Mouse (Mus musculus): ENCODE data around the gene Slc25a25.

Gene Slc25a25

DNA sequence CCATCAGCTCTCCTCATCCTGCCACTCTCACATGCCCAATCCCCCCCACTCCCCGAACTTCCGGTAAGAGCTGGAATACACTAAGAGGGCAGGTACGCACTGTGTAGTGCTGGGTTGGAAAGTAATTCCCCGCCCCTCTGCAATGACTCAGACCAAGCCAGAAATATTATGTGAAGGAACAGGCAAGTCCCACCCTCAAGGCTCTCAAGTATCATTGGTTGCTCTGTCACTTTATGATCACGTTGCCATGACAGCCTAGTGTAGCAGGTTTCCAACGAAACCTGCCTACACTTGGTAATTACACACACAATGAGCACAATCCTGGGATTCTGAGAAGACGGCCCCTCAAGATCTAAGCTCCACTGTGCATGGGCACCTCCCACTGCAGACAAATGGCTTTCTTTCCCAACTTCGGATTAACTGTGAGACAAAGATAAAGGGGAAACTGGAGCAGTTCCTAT, 23.0 kb downstream of the Slc25a25 start:
- no peak for DNase-seq (ENCODE audit: low spot score)

DNA sequence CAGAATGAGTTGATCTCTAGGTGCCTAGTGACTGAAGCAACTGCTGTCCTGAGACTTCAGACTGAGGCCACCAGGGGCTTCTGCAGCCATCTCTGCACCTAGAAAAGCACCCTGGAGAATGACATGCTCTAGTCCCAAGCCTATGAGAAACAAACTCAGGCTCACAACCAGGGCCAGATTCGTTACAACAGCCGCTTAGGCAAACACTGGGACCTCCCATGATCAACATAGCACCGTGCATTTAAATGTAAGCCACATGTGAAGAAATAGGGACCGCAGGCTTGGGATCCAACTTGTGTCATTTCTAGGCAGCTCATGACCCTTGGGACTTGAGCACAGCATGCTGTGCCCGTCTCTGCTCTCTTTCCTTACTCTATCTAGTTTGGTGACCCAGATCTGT, 23.5 kb downstream of the Slc25a25 start:
- DNase-seq (ENCODE audit: low spot score) = no peak

DNA sequence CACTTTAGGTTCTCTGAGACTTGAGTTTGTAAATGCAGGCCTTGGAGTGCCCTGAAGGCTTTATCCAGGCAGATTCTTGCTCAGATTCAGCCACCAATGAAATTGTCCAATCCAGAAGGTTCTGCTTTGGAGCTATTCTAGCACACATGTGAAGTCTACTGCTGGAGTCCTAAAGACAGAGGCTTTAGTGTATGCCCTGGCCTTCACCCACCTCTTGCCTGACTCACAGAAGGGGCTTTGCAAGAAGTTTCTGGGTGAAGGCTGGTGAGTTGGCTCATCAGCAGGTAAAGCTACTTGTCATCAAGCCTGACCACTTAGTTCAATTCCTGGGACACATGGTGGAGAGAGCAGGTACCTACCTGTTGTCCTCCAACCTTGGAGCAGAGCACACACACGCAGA, 25.1 kb downstream of the Slc25a25 start:
- no peak for DNase-seq (ENCODE audit: low spot score)

DNA sequence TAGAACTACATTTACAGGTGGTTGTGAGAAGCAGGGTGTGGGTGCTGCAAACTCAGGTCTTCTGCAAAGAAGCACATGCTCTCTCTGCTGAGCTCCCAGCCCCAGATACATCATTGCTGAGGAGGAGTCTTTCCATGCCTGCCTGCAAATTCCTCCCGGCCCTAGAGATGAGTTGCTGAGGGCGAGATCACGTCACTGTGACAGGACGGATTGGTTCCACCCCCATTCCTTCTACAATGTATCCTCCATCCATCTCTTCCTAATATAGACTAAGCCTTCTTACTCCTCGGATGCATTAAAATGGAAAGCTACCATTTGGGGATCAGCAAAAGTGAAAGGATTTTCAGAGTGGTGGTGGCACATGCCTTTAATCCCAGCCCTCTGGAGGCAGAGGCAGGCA, 25.7 kb downstream of the Slc25a25 start:
- DNase-seq (ENCODE audit: low spot score) = no peak

DNA sequence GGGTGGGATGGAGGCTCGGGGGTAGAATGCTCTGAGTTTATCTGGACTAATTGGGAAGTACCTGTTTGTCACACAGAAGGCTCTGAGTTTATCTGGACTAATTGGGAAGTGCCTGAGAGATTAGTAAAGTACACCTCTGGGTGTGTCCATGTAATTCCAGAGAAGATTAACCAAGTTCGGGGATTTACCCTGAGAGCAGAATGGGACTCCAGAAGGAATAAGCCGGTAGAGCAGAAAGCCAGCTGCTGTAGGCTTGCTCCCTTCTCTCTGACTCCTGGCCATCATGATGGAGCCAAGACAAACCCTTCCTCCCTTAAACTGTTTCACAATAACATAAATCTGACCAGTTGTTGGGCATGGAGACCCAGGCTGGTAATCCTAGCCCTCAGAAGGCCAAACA, 26.4 kb downstream of the Slc25a25 start:
- DNase-seq (ENCODE audit: low spot score) = no peak

DNA sequence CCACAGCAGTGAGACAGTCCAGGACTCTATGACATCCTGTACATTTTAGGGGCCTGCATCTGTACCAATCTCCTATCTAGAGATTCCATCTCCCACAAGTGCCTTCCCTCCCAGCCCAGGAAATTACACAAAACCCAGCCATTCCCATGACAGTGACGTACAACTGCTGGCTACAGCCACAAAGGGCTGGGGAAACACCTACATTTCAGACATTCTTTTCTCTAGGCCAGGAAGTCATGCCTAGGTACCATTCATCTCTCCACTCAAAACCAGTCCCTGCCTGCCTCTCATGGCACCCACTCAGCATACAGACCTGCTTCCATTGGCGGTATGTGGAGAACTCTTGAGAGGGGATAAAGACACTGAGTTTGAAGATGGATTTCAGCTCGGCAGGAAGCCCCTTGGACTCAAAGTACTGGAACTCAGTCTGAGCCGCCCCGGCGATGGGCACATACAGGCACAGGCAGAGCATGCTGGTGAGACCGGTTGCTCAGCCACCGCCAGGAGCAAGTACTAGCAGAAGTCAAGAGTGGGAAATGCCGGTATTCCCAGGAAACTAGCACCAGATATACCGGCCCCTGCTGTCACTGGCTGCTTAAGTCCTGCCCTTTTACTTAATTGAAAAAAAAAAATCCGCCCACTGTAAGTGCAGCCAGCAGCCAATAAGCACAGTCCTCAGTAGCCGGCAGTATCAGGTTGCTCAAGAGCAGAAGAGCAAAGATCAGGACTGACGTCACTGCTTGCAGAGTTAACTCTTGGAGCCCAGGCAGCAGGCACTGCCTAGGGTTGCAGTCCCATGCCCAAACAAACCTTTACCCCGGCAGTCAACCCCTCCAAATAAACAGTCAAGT, 27.5 kb downstream of the Slc25a25 start:
- DNase-seq (ENCODE audit: low spot score) = peak; percentile 79

DNA sequence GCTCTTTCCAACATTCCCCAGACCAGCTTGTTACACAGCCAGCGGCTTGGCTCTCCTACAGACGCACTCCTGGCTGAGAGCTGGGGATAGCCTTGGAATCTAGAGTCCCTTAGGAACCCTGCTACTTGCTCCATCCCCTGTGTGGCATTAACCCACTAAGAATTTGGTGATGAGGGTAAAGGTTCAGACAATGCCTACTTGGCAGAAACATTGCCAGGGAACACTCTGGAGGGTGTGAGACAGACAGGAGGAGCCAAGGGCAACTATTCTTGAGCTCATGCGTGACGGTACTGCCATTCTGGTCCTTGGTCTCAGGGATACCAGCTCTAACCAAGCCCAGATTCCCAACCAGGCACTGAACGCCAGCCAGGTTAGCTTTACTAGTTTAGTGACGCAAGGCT, 29.4 kb downstream of the Slc25a25 start:
- no peak for DNase-seq (ENCODE audit: low spot score)

DNA sequence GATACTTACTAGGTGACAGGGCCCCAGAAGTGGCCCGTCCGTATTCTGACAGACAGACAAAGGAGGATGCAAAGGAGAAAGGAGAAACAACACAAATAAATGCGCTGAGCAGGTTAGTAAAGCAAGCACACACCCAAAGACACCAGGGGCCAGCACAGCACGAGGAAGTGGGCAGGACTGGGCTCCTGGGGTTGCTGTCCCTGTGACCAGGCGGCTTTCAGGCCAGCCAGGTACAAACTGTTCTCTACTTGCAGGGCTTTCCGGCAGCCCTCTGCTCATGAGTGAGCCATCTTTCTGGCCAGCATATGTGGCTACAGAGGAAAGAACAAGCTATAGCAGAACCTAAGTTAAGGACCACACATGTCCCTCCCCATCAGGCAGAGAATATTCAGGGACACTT, 30.6 kb downstream of the Slc25a25 start:
- DNase-seq (ENCODE audit: low spot score) = no peak

DNA sequence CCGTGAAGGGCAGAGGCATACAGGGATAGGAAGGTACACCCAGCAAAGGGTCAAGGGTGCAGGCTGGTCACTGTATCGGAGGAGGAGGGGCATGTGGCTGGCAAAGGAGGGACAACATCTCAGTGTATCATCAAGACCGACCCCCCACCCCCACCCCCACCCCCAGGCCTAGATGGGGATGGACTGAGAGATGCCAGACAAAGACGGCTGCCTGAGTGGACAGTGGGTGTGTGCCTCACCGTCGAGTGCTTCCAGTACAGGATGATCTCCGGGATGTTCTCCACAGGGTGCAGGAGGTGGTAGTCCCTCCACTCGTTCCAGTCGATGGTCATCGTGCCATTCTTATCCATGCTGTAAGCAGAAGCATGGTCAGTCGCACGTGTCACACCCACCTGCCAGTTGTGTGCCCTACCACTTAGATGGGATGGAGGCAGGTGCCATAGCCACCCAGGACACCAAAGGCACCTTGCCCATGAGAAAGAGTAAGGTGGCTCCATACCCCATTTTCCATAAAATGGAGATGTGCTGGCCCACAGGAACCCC, 31.1 kb downstream of the Slc25a25 start:
- DNase-seq (ENCODE audit: low spot score) = no peak

DNA sequence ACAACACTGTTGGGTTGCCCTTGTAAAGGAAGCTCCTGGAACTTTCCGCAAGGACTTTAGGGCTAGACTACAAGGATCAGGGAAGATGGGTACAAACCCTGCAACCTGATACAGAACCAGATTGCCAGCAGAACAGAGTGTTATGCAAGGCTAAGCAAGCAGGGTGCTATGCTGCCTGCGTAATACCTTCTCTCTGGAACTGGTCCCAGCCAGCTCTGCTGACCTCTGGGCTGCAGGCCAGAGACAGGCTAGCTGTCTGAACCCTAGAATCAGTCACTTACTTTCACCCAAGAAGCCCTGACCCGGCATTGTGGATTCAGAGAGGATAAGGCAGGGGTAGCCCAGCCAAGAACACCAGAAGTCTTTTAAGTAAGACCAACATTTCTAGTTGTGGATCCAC, 31.9 kb downstream of the Slc25a25 start:
- no peak for DNase-seq (ENCODE audit: low spot score)

DNA sequence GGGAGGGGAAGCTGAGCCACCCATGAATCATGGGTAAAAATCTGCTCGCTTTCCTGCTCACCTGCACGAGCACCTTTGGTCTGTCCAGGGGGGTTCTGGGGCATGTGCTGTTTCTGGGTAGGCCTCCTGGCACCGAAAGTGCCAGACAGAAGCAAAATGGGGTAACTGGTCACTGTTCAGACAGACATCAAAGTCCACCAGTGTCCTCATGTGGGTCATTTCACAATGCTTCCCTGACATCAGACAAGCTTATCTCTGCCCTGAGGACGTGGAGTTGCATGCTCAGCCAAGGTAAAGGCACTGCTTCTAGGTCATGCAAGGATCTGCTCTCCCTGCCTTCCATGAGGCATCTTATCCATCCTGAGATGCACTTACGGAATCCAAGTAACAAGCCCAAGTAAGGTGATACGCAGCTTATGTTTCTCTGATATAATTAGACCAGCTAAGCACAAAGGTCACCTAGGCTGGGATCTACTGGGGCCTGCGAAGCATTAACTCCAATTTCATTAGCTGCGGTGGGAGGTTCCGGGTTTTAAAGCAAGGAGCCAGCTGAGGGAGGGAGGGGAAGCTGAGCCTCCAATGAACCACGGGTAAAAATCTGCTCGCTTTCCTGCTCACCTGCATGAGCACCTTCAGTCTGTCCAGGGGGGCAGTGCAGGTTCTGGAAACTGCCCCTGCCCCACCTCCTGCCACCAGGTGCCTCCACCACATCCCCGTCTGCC, 32.7 kb downstream of the Slc25a25 start:
- no peak for DNase-seq (ENCODE audit: low spot score)

DNA sequence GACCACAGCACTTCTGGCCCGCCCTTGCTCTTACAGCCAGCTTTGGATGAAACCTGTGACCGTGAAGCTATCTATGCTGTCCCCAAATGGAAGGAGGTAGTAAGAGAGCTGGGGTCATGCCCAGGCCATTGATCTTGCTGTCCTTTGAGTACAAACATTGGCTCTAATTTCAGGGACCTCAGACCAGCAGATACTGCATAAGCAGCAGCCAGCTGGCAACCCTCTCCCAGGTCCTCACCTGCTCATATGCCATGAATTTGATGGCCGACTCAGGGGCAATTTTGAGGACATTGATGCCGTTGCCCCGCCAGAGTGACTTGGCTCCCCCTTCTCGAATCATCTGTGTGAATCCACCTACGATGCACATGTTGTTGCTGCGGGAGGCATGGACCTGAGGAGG, 33.8 kb downstream of the Slc25a25 start:
- no peak for DNase-seq (ENCODE audit: low spot score)

DNA sequence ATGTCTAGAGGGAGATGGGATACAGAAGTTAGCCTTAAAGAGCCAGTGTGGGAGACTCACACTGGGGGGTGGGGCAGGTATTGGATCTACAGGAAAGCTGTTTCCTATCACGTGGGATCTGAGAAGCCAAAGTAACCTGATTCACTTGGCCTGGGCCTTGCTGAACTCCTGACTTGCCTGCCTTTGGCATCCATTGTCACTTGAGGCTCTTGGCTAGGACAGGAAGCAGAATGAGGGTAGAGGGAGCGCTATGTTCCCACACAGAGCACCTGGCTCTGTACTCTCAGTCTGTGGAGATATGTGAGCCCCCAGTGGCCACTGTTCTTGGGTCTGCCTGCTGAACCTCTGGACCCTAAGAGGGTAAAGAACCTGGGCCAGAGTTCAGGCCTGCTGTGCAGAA, 34.7 kb downstream of the Slc25a25 start:
- DNase-seq (ENCODE audit: low spot score) = no peak

DNA sequence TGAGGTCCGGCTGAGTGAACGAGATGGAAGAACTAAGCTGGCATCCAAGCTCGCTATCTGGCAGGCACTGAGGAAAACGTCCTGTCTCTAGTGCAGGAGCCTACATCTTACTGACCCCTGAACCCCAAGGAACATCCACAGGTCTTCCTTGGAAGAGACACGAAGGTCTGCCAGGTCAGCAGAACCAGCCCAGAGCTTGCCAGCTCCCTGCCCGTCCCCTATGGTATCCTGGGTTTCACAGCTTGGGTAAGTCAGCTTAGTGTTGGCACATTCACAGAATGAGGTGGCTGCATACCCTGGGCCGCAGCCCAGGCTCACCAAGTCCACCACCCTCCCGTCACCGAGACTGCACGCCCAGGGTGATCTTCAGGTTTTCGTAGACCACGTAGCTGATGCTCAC, 35.4 kb downstream of the Slc25a25 start:
- no peak for DNase-seq (ENCODE audit: low spot score)

DNA sequence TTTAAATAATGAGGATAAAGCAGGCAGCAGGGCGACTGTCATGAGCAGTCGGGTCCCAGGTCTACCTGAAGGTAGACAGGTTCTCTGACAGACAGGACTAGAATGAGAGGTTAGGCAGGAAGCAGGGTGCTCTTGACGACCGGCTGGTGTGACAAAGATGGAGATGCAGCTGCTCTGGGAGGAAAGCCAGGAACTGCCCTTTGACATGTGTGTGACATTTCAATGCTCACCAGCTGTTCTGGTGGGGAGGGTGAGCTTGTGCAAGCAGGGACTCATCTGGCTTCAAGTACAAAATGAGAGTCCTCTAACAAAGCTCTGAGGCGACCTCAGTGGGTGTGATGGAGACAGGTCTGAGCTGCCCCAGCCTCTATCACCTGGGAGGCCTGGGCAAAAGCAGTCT, 37.3 kb downstream of the Slc25a25 start:
- DNase-seq (ENCODE audit: low spot score) = no peak

DNA sequence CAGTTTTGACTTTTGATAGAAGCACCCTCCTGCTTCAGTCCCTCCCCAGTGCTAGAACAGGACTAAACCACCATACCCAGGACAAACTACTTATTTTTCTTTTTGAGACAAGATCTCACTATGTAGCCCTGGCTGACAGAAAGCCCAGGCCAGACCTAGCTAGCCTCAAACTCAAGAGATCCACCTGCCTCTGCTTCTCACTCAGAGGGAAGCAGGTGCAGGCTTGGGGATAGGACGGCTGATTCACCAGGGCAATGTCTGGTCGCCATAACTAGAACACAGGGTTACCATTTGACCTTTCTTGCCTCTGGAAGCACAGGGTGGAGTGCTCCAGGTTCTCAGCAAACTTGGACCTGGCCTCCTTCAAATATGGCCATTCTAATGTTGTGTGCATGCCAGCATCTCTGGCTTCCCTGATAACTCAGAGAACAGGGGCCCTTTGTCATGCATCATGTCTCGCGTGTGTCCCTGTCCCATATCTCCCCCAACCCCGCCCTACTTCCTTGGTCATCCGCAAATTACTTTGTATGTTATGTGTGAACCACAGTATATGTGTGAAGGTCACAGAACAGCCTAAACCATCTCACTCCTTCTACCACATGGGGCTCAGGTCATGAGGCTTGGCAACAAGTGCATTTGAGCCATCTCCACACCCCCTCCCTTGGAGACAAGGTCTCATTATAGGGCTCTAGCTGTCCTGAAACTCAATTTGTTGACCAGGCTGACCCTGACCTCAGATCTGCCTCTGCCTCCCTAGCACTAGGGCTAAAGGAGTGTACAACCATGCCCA, 38.3 kb downstream of the Slc25a25 start:
- DNase-seq (ENCODE audit: low spot score) = no peak

DNA sequence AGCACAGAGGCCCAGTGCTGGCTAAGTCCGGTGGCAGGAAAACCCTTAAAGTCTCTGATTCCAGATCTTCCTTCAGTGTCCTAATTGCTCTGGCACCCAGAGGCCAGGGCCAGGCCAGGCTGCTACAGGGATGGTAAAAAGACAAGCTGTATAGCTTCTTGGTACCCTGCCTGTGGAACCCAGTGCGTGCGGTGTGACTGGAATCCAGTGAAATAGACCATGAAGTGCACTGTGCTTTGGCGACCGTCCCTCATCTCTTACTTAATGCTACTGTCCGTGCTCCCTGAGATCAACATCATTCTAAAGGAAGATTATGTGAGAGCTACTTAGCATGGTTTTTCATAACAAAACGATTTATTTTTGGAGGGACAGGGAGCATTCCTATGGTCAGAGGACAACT, 39.8 kb downstream of the Slc25a25 start:
- no peak for DNase-seq (ENCODE audit: low spot score)

DNA sequence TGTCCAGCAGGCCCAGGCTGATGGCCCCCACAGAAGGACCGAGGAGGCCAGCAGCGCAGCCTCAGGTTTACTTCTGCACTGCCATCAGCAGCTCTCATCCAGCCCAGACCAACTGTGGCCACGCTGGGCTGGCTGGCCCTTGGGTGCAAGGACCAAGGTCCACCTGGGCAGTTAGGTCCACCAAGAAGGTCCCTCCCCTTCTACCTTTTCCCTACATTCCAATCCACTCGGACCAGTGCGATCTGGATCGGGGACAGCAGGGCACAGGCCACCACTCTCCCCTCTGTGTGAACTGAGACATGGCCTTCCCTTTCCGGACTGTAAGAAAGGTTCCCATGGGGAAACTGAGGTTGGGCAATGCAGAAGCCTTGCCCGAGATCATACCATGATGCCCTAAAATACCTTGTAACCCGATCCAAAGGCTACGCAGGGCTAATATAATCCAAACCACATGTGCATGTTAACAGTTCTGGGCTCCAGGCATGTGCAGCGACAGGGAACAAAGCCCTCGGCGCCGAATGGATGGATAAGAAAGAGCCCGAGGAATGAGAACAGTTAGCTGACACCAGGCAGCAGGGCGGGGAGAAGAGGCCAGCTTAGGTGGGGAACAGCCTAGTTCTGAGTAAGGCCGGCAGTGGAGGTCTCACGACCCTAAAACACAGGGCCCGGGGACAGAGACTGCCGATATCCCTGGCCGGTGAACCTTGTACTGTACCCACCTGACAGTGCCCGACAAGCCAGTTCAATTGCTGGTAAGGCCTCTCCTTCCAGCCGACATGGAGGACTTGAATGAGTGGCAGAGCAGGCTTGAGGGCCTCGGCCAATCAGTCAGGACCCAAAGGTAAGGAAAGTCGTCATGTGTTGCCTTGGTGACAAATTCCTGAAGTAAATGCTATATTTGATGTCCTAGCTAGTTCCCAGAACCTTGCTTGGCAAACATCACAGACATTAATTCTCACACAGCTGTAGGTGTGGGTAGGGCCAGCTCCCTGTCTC, 42.5 kb downstream of the Slc25a25 start:
- no peak for DNase-seq (ENCODE audit: low spot score)

DNA sequence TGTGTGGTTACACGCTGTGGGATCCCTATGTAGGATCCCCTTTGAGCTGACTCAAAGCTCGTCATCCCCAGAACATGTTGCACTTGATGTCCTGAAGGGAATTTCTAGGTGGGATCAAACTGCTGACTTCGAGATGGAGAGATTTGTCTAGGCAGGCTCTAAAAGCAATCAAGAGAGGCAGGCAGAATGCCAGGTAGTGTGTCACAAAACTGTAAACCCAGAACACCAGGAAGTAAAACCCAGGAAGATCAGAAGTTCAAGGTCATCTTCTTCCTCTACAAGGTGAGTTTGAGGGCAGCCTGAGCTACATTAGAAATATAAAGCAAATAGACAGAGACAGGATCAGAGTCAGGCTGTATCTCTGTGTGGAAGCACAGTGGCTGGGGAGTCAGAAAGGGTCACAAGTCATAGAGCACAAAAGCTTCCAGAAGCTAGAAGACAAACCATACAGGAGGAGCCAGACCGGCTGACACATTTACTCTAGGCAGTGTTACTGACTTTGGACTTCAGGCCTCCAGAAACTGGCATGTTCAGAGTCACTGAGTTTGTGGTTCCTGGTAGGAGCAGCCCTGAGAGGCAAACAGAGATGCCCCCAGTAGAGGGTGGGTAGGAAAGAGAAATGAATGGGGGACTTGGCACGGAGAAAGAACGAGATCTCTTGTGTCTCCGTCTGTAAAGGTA, 44.0 kb downstream of the Slc25a25 start:
- no peak for DNase-seq (ENCODE audit: low spot score)

DNA sequence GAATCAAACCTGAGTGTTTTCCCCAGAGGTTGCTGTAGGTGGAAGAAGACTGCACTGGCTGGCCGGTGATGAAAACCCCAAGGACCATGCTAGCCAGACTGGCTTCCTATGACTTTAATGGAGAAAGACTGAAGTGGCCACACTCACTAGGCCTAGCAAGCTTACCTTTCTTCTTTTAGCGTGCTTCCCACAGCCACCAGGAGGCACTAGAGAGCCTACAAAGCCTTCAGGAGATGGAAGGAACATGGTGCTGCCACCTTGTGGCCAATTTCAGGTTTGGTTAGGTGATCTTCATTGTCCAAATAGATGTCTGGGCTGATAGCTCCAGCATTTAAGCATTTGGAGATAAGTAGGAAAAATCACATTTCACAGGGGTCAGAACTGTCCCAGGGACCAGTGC, 46.6 kb downstream of the Slc25a25 start:
- DNase-seq (ENCODE audit: low spot score) = peak; percentile 100

DNA sequence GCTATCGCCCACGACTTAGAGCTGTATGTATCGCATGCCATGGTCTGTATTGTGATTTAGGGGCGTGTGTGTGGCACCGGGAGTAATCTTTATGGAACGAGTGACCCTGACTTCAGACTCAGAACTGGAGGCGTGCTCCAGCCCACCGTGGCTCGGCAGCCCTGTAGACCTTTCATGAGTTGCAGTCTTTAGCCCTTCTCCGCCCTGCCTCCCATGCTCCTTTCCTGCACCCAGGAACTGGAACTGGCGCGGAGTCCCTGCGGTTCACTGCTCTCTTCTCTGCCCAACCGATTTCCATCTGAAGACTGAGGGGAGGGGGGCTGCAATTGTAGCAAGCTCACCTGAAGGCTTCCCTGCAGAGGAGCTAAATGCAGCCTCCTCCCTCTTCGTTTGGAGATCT, 54.5 kb downstream of the Slc25a25 start:
- DNase-seq (ENCODE audit: low spot score) = no peak
